Comparison of ENCODE assay signal across 9 mouse cellular contexts in the genomic region with DNA sequence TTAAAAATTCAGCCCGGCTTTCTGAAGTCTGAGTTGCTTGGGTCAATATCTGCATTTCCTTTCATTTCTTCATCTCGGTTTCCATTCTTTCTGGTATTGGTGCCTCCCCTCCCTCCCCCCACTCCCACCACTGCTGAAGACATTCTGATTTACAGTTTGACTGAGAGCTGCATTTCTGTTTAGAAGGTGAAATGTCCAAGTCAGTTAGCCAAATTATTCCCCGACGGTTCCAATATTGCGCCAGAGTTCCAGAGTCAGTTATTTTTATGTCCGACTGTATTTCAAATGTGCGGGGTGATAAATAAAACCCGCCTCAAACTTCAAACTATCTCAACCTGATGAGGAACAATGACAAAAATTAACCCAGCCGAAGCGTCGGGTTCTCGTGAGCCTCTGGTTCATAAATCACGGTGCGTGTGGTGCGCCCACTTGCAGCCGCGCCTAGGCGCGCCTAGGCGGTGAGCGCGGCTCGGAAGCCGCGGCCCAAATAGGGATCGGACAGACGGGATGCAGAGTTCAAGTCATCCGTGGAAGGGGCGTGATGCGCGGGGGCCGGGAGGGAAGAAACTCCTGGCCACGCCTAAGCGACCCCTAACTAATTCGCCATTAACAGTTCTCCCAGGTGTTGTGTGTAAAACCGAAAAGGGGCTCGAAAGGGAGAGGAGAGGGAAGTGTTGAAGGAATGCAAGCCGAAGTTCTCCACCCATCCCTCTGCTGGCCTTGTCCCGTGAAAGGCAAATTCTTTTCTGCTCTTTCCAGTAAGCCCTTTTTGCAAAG. TPM values are rescaled to one million over a fixed set of nuclear protein-coding genes. Genes with fewer than 3 reads are reported as not detected.
DNase-seq lines count a peak whose midpoint lies in the region; ATAC-seq lines count a peak whose summit lies in the region.
"Had no signal": no experiment of that assay in that cellular context is flagged by ENCODE, and none has a peak within 500 bp of the region (broad histone marks: within the 10 kb centered on the region; RNA-seq: fewer than 3 reads in every experiment).

No protein-coding gene starts in this region.

- no peaks in the 10 kb centered on the region for H3K36me3 ChIP-seq in kidney, embryonic 15.5 days
- H3K36me3 ChIP-seq in heart, embryonic 16.5 days (ENCODE audit: control insufficient read depth, insufficient read depth): no peaks in the 10 kb centered on the region
- no peaks in the 10 kb centered on the region for H3K36me3 ChIP-seq in midbrain, embryonic 16.5 days (ENCODE audit: control insufficient read depth, insufficient read depth, low read length)

- H3K9ac ChIP-seq in kidney, embryonic 15.5 days: no peak overlapping the region
- peak overlapping the region; percentile 63 for H3K9ac ChIP-seq in heart, embryonic 16.5 days (ENCODE audit: low read length)
- no peak overlapping the region for H3K9ac ChIP-seq in midbrain, embryonic 16.5 days (ENCODE audit: low read depth, low read length)

- under 1% methylated on average over 39 of the region's 39 CpGs for WGBS in kidney, embryonic 15.5 days
- WGBS in heart, embryonic 16.5 days: 2% methylated on average over 39 of the region's 39 CpGs
- under 1% methylated on average over 39 of the region's 39 CpGs for WGBS in midbrain, embryonic 16.5 days

- no peak overlapping the region for H3K27ac ChIP-seq in kidney, embryonic 15.5 days
- H3K27ac ChIP-seq in heart, embryonic 16.5 days (ENCODE audit: low read length): peak overlapping the region; percentile 9; the same call in 1 of the 2 replicates
- H3K27ac ChIP-seq in midbrain, embryonic 16.5 days (ENCODE audit: low read length): no peak overlapping the region

- H3K27me3 ChIP-seq in kidney, embryonic 15.5 days: peaks cover 99% of the 10 kb centered on the region
- H3K27me3 ChIP-seq in heart, embryonic 16.5 days (ENCODE audit: control insufficient read depth, insufficient read depth, low read length): peaks cover 69% of the 10 kb centered on the region
- peaks cover 62% of the 10 kb centered on the region for H3K27me3 ChIP-seq in midbrain, embryonic 16.5 days (ENCODE audit: control insufficient read depth, insufficient read depth, low read depth, low read length)

- peaks cover 18% of the 10 kb centered on the region for H3K4me1 ChIP-seq in kidney, embryonic 15.5 days
- peaks cover 13% of the 10 kb centered on the region for H3K4me1 ChIP-seq in heart, embryonic 16.5 days (ENCODE audit: control insufficient read depth, insufficient read depth, low read length)
- H3K4me1 ChIP-seq in midbrain, embryonic 16.5 days (ENCODE audit: control insufficient read depth, insufficient read depth, low read length): peaks cover 4% of the 10 kb centered on the region; the same call in 1 of the 2 replicates

- peak overlapping the region; percentile 35 for H3K4me3 ChIP-seq in kidney, embryonic 15.5 days (replicated peaks)
- H3K4me3 ChIP-seq in heart, embryonic 16.5 days (ENCODE audit: low read length): peak overlapping the region; percentile 53
- H3K4me3 ChIP-seq in midbrain, embryonic 16.5 days (ENCODE audit: low read depth, low read length): no peak overlapping the region
- H3K4me3 ChIP-seq: myocyte had no signal

- no peak for DNase-seq in kidney, postnatal 14 days
- peak; percentile 50 for DNase-seq in embryo, embryonic 11 days
- DNase-seq in layer of hippocampus, adult 9-11 months: no peak
- no peak for DNase-seq in frontal cortex, postnatal 25 days (ENCODE audit: low spot score in 2 of 2)
- DNase-seq in spleen, postnatal 4 days (ENCODE audit: low spot score in 2 of 2): no peak

- no peaks in the 10 kb centered on the region for H3K9me3 ChIP-seq in kidney, embryonic 15.5 days (replicated peaks)
- H3K9me3 ChIP-seq in heart, embryonic 16.5 days (replicated peaks; ENCODE audit: control insufficient read depth, low read length): no peaks in the 10 kb centered on the region
- no peaks in the 10 kb centered on the region for H3K9me3 ChIP-seq in midbrain, embryonic 16.5 days (replicated peaks; ENCODE audit: control insufficient read depth, low read length, poor library complexity, severe bottlenecking)

- peak overlapping the region; percentile 59 for H3K4me2 ChIP-seq in kidney, embryonic 15.5 days
- H3K4me2 ChIP-seq in heart, embryonic 16.5 days (ENCODE audit: low read depth, low read length): peak overlapping the region; percentile 78
- H3K4me2 ChIP-seq in midbrain, embryonic 16.5 days (ENCODE audit: low read length): peak overlapping the region; percentile 34; the same call in 1 of the 2 replicates

- ATAC-seq in kidney, embryonic 15.5 days (replicated peaks; ENCODE audit: low FRiP score): peak; percentile 7; the same call in 1 of the 2 replicates
- no peak for ATAC-seq in heart, embryonic 16.5 days (replicated peaks; ENCODE audit: extremely low read depth, insufficient read depth, low FRiP score)
- no peak for ATAC-seq in midbrain, embryonic 16.5 days

RNA-seq across cellular contexts. Expression of a gene that starts 7.9 kb away (rescaled TPM):
- 1.9 and 3.4 TPM in 2 replicates for polyA plus RNA-seq in kidney, embryonic 15.5 days (2015; fragmentation: Nextera tagmentation; extraction: Ambion mirVana)
- polyA plus RNA-seq in heart, embryonic 16.5 days (2015; fragmentation: Nextera tagmentation; extraction: Ambion mirVana): 7.5 and 8.4 TPM in 2 replicates
- polyA plus RNA-seq in midbrain, embryonic 16.5 days (2015; fragmentation: Nextera tagmentation; extraction: Ambion mirVana): 1.3 and 2.1 TPM in 2 replicates
